Mouse (Mus musculus): ENCODE results near the gene Cryl1.

- TF ChIP-seq GATA1 (IDR thresholded peaks at IDR 0.05; ENCODE audit: low read length) (no peak), TAL1 (IDR thresholded peaks at IDR 0.05; ENCODE audit: low read length) (no peak)
Observed at GRCm38 (mm10) chr14:57315976-57316375, 82.4 kb downstream of the Cryl1 start.

All from erythroblast, embryonic 14.5 days (primary cell).